Mouse (Mus musculus) heart, embryonic 12.5 days (tissue): Measurements from ENCODE around the gene Med24. TPM values are rescaled to one million over a fixed set of nuclear protein-coding genes. Genes with fewer than 3 reads are reported as not detected.

Experiments
- ATAC-seq: fragments of 200-750 bp; cut with Nextera tagmentation; 2 replicates; pipeline ENCODE4 v1.8.0; 2017; ENCODE audit warnings: moderate TSS enrichment, moderate library complexity; ENCODE audit not compliant: insufficient number of reproducible peaks, low FRiP score
- H3K27ac ChIP-seq: fragments of 300-500 bp; sonication (generic); 2 replicates; pipeline ENCODE4 v1.5.1; 2016; ENCODE audit warnings: mild to moderate bottlenecking, moderate library complexity; ENCODE audit not compliant: poor library complexity, severe bottlenecking
- H3K27me3 ChIP-seq: fragments of 300-500 bp; sonication (generic); replicated peaks from 2 replicates; pipeline ENCODE4 v1.6.1; 2016; ENCODE audit warnings: mild to moderate bottlenecking, moderate library complexity
- H3K36me3 ChIP-seq: fragments of 300-500 bp; sonication (generic); 2 replicates; pipeline ENCODE4 v1.6.1; 2016; ENCODE audit warnings: mild to moderate bottlenecking, moderate library complexity
- H3K4me1 ChIP-seq: fragments of 300-500 bp; sonication (generic); replicated peaks from 2 replicates; pipeline ENCODE4 v1.6.1; 2016; ENCODE audit warnings: mild to moderate bottlenecking
- H3K4me2 ChIP-seq: fragments of 300-500 bp; sonication (generic); 2 replicates; pipeline ENCODE4 v1.6.1; 2016; ENCODE audit warnings: mild to moderate bottlenecking, moderate library complexity
- H3K4me3 ChIP-seq: fragments of 300-500 bp; sonication (generic); 2 replicates; pipeline ENCODE4 v1.5.1; 2016; ENCODE audit warnings: mild to moderate bottlenecking
- H3K9ac ChIP-seq: fragments of 300-500 bp; sonication (generic); 2 replicates; pipeline ENCODE4 v1.6.1; 2016; ENCODE audit warnings: mild to moderate bottlenecking, moderate library complexity
- H3K9me3 ChIP-seq: fragments of 300-500 bp; sonication (generic); replicated peaks from 2 replicates; pipeline ENCODE4 v1.6.1; 2016; ENCODE audit warnings: mild to moderate bottlenecking, moderate library complexity
- WGBS: fragments of 180-500 bp; shearing (Covaris S2); methylation state at CpG from one replicate; pipeline ENCODE4 v1.1.7; 2016; 5-methylcytosine and 5-hydroxymethylcytosine counted together
- polyA plus RNA-seq: library from polyadenylated mRNA; unstranded; fragments of >200 nt; fragmentation: Nextera tagmentation; extraction: Ambion mirVana; gene quantifications from 2 replicates; pipeline ENCODE4 v1.2.1, GENCODE M21; 2016

The Med24 gene
- polyA plus RNA-seq, 1 experiment from 2014 or later, result 45.9 TPM

GRCm38 (mm10) chr11:98751221-98751782 is 22.1 kb upstream of the Med24 start:
- H3K4me3 ChIP-seq, result peak overlapping the region; percentile 16
- peaks cover 98% of the 10 kb centered on the region for H3K4me1 ChIP-seq
- WGBS, result 6% methylated on average over 6 of the region's 6 CpGs
- H3K36me3 ChIP-seq, result peaks cover 17% of the 10 kb centered on the region
- no peaks in the 10 kb centered on the region for H3K9me3 ChIP-seq
- peak overlapping the region; percentile 67 for H3K9ac ChIP-seq
- peak; percentile 68 for ATAC-seq
- peak overlapping the region; percentile 56 for H3K4me2 ChIP-seq
- H3K27me3 ChIP-seq, result no peaks in the 10 kb centered on the region
- peak overlapping the region; percentile 95 for H3K27ac ChIP-seq

DNA sequence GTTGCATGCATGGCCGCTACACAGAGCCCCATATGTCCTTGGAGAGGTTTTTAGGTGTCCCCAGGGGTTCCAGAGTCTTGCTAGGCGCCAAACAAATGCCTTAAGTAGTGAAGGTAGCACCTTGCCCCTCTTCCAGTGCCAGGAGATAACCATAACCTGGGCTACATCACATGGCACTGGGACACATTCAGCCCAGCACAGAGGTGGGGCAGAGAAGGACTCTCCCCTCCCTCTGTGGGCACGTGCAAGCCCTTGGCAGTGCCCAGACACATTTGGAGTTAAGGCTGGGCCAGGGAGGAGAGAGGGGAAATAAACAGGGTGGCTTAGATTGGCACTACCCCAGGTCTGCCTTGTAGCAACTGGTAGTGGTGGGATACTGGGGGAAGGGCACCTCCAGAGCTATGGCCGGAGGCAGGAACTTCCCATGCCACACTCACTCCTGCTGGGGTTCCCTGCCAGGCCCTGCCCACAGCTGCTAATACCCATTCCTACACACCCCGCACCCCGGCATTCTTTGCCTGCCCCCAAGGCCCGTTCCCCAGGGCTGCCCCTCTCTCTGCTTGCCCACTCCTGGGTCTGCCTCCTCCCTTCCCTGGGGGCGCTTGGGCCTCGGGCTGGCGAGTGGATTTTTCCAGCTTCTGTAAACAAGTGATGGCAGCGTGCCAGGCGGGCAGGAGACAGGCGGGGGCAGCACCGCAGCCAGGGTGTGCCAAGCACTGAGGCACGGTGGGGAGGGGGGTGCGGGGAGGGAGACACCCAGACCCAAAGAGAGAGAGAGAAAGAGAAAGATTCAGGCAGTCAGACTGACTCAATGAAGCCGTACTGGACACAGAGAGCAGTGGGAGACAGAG is 21.3 kb upstream of the Med24 start:
- no peaks in the 10 kb centered on the region for H3K9me3 ChIP-seq
- H3K36me3 ChIP-seq, result peaks cover 13% of the 10 kb centered on the region
- WGBS, result 23% methylated on average over 17 of the region's 17 CpGs
- peak overlapping the region; percentile 95 for H3K27ac ChIP-seq
- peak overlapping the region; percentile 67 for H3K9ac ChIP-seq
- H3K4me3 ChIP-seq, result peak overlapping the region; percentile 16; the same call in 1 of the 2 replicates
- peak overlapping the region; percentile 56 for H3K4me2 ChIP-seq
- ATAC-seq, result no peak
- H3K27me3 ChIP-seq, result no peaks in the 10 kb centered on the region
- peaks cover 98% of the 10 kb centered on the region for H3K4me1 ChIP-seq

- no peak overlapping the region for H3K4me3 ChIP-seq
- peak overlapping the region; percentile 95; the same call in 1 of the 2 replicates for H3K27ac ChIP-seq
- 37% methylated on average over 5 of the region's 5 CpGs for WGBS
- peaks cover 100% of the 10 kb centered on the region for H3K4me1 ChIP-seq
- H3K4me2 ChIP-seq, result peak overlapping the region; percentile 66
- H3K27me3 ChIP-seq, result no peaks in the 10 kb centered on the region
- peak overlapping the region; percentile 47 for H3K9ac ChIP-seq
- ATAC-seq, result no peak
- H3K9me3 ChIP-seq, result no peaks in the 10 kb centered on the region
- H3K36me3 ChIP-seq, result peaks cover 13% of the 10 kb centered on the region
Observed at GRCm38 (mm10) chr11:98749716-98750115, 20.5 kb upstream of the Med24 start.

DNA sequence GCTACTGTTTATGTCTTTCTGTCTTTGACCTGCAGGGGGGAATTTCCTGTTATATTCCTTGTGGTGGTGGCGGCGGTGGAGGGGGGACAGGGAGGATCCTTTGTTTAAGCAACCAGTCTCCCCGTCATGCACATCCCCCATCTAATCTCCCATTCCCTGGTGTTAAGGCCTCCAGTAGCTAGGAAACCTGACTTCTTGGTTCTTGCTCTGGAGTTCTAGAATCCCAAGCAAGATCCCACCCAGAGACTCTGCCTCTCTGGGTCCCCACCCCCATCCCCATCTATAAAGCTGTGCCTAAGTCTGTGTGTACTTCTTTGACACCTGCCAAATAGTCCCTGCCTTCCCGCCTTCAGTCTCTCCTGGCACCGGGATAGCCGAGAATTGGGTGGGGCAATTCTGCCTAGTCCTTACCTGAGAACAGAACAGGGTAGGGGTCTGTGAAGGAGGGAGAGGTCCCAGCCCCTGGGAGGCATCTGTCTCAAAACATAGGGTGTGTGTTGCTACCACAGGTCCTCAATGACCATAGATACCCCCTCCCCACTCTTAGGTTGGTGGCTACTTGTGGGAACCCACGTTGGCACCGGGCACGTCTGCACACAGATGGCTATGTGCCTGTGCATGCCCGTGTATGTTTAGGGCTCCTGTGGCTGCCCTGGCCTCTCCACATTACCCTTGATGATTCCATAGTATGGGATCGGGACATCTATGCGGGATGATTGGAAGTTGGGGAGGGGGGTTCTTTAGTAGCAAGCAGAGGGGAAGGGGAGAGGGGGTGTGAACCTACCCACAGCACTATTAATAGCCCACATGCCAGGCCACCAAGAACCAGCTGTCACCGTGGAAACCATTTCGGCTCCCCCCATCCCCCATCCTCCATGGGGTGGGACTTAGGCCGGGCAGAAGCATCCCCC is 19.5 kb upstream of the Med24 start:
- H3K9ac ChIP-seq, result peak overlapping the region; percentile 74
- peak overlapping the region; percentile 66 for H3K4me2 ChIP-seq
- no peaks in the 10 kb centered on the region for H3K27me3 ChIP-seq
- WGBS, result 29% methylated on average over 15 of the region's 15 CpGs
- H3K4me3 ChIP-seq, result no peak overlapping the region
- H3K9me3 ChIP-seq, result no peaks in the 10 kb centered on the region
- peaks cover 8% of the 10 kb centered on the region for H3K36me3 ChIP-seq
- peaks cover 100% of the 10 kb centered on the region for H3K4me1 ChIP-seq
- no peak for ATAC-seq
- peak overlapping the region; percentile 88 for H3K27ac ChIP-seq

GRCm38 (mm10) chr11:98747804-98748505 is 18.7 kb upstream of the Med24 start:
- Histone ChIP-seq H3K9ac (peak overlapping the region; percentile 74), H3K27me3 (no peaks in the 10 kb centered on the region), H3K4me2 (peak overlapping the region; percentile 66), H3K36me3 (no peaks in the 10 kb centered on the region), H3K9me3 (no peaks in the 10 kb centered on the region), H3K4me3 (0 out of 2 replicates have a peak overlapping the region, but pooled peaks have one; percentile 3), H3K27ac (peak overlapping the region; percentile 88), H3K4me1 (peaks cover 100% of the 10 kb centered on the region)
- 29% methylated on average over 6 of the region's 6 CpGs for WGBS
- ATAC-seq, result no peak

GRCm38 (mm10) chr11:98746855-98747693 is 17.8 kb upstream of the Med24 start:
- 4% methylated on average over 19 of the region's 19 CpGs for WGBS
- Histone ChIP-seq H3K9me3 (no peaks in the 10 kb centered on the region), H3K4me2 (peak overlapping the region; percentile 66), H3K4me1 (peaks cover 95% of the 10 kb centered on the region), H3K27ac (peak overlapping the region; percentile 88), H3K36me3 (no peaks in the 10 kb centered on the region), H3K4me3 (peak overlapping the region; percentile 30), H3K9ac (peak overlapping the region; percentile 21), H3K27me3 (no peaks in the 10 kb centered on the region)
- peak; percentile 64 for ATAC-seq

GRCm38 (mm10) chr11:98745932-98746853 is 17.0 kb upstream of the Med24 start:
- no peaks in the 10 kb centered on the region for H3K36me3 ChIP-seq
- no peaks in the 10 kb centered on the region for H3K27me3 ChIP-seq
- 46% methylated on average over 12 of the region's 12 CpGs for WGBS
- H3K9ac ChIP-seq, result peak overlapping the region; percentile 21; the same call in 1 of the 2 replicates
- no peaks in the 10 kb centered on the region for H3K9me3 ChIP-seq
- H3K4me2 ChIP-seq, result peak overlapping the region; percentile 66
- H3K4me3 ChIP-seq, result no peak overlapping the region; the same call in 1 of the 2 replicates
- H3K27ac ChIP-seq, result peak overlapping the region; percentile 88
- ATAC-seq, result no peak
- H3K4me1 ChIP-seq, result peaks cover 86% of the 10 kb centered on the region

GRCm38 (mm10) chr11:98744456-98745019 is 15.3 kb upstream of the Med24 start:
- WGBS, result 33% methylated on average over 7 of the region's 7 CpGs
- H3K4me2 ChIP-seq, result peak overlapping the region; percentile 80
- peak overlapping the region; percentile 92 for H3K27ac ChIP-seq
- H3K27me3 ChIP-seq, result no peaks in the 10 kb centered on the region
- ATAC-seq, result no peak
- no peaks in the 10 kb centered on the region for H3K9me3 ChIP-seq
- peak overlapping the region; percentile 96 for H3K9ac ChIP-seq
- peaks cover 82% of the 10 kb centered on the region for H3K4me1 ChIP-seq
- peak overlapping the region; percentile 87 for H3K4me3 ChIP-seq
- no peaks in the 10 kb centered on the region for H3K36me3 ChIP-seq
